In genomic region chr9:78430486-78430885, GRCm38 (mm10) we compare ENCODE assay signal across 21 mouse cellular contexts. TPM values are rescaled to one million over a fixed set of nuclear protein-coding genes. Genes with fewer than 3 reads are reported as not detected.
"Had no signal": no experiment of that assay in that cellular context is flagged by ENCODE, and none has a peak within 500 bp of the region (broad histone marks: within the 10 kb centered on the region; RNA-seq: fewer than 3 reads in every experiment).

No protein-coding gene starts in this region.

- H3K4me1 ChIP-seq: limb, embryonic 13.5 days had no signal

- H3K4me2 ChIP-seq: limb, embryonic 13.5 days; liver, embryonic 15.5 days; lung, embryonic 14.5 days; midbrain, embryonic 12.5 days had no signal

- H3K9me3 ChIP-seq: limb, embryonic 13.5 days; liver, embryonic 15.5 days; midbrain, embryonic 12.5 days had no signal

- H3K4me3 ChIP-seq: limb, embryonic 13.5 days; liver, embryonic 15.5 days; midbrain, embryonic 12.5 days had no signal

- H3K9ac ChIP-seq: limb, embryonic 13.5 days; liver, embryonic 15.5 days; lung, embryonic 14.5 days; midbrain, embryonic 12.5 days had no signal

- H3K36me3 ChIP-seq: limb, embryonic 13.5 days; liver, embryonic 15.5 days; midbrain, embryonic 12.5 days had no signal

- H3K27ac ChIP-seq: kidney, postnatal 0 days; limb, embryonic 13.5 days; liver, embryonic 15.5 days; midbrain, embryonic 12.5 days; stomach, postnatal 0 days had no signal

- DNase-seq: kidney, adult 11 months; kidney, adult 9 months; kidney, postnatal 36 days; layer of hippocampus, adult 9-11 months; left cerebral cortex, postnatal 4 days; lung, embryonic 14.5 days; right cerebral cortex, adult 18-20 months; right cerebral cortex, postnatal 25 days; thymus, postnatal 14 days had no signal

- H3K27me3 ChIP-seq: limb, embryonic 13.5 days; midbrain, embryonic 12.5 days had no signal

RNA-seq across cellular contexts. Expression of gene Gm17324, which starts 18.1 kb away (rescaled TPM):
- total RNA-seq: megakaryocyte-erythroid progenitor cell, adult 5-6 weeks had no signal
- polyA plus RNA-seq: small intestine, adult 2 months had no signal

RNA-seq across cellular contexts. Expression of gene Ddx43, which starts 34.9 kb away (rescaled TPM):
- total RNA-seq: layer of hippocampus, adult 18-20 months; left cerebral cortex, adult 18-20 months; left cerebral cortex, postnatal 10 days; megakaryocyte-erythroid progenitor cell, adult 5-6 weeks; midbrain, postnatal 0 days had no signal
- polyA plus RNA-seq: liver, adult 2 months; liver, embryonic 15.5 days; small intestine, adult 2 months had no signal

RNA-seq across cellular contexts. Expression of gene Ooep, which starts 52.0 kb away (rescaled TPM):
- total RNA-seq: layer of hippocampus, adult 18-20 months; left cerebral cortex, adult 18-20 months; liver, adult 2 months; megakaryocyte-erythroid progenitor cell, adult 5-6 weeks had no signal
- polyA plus RNA-seq: liver, adult 2 months; small intestine, adult 2 months had no signal
